Mouse (Mus musculus) CD4-positive, CD25-positive, alpha-beta regulatory T cell, adult 2 months (primary cell): ENCODE results near the gene Pde7b.

Source experiments
- DNase-seq: peaks from one replicate; pipeline ENCODE4 v3.0.0-alpha.2; 2012; ENCODE audit warnings: low read depth, low spot score

Gene Pde7b

DNA sequence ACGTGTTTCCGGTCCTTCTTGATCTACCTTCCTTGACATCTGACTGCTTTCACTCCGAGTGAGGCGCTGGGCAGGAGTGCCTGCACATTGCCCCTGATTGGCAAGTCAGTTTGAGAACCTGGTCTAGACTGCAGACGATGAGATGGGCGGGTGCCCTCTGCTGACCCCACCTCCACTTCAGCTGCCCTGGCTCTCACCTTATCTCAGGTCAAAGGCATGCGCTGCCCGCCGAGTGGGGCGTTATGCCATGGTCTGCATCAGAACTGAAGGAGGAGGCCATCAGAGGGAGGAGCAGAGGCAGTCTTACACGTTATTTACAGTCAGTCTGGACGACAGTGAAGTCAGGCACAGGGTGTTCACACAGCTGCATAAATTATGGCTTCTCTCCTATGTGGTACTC lies 293.5 kb downstream of the Pde7b start:
- no peak for DNase-seq

DNA sequence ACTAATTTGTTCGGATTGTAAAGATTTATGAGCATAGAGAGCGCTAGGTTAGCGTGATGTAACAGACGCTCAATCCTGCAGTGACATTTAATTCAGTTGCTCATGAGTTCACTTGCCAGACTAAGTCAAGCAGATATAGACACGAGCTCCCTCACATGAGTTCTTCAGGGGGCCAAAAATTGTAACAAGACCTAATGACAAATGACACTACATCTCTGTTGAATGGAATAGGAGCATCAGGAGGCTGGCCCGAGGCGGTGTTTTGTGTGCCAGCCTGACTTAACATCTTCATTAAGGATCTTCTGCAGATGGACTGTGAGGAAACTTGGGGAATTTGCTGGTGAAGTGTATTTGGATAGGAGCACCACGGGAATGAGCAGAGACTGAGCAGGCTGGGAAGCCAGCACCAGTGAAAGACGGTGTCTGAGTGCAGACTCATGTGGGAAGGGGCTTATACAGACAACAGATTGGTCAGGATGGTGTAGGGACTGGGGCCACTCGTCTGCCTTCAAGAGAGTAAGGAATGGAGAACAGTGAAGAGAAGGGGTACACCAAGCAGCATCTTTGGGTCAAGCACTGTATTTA lies 303.5 kb downstream of the Pde7b start:
- no peak for DNase-seq

GRCm38 (mm10) chr10:20420296-20420695 lies 304.6 kb downstream of the Pde7b start:
- DNase-seq = no peak

DNA sequence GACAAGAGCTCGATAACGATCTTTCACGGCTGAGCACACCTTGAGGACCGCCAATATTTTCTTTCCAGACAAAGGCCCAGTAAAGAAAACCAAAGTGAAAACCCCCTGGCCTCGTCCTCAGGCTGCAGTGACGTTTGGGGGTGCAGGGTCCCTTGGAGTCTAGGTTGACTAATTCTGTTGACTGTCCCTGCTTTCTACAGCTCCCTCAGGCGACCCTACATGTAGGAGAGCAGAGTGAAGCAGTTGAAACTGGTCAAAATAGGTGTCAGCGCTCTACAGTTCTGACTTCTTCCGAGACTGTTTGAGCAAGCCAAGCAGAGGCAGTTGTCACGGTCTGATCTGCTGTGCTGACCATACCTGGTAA lies 306.0 kb downstream of the Pde7b start:
- DNase-seq = no peak

GRCm38 (mm10) chr10:20418202-20418855 lies 306.5 kb downstream of the Pde7b start:
- DNase-seq = no peak

DNA sequence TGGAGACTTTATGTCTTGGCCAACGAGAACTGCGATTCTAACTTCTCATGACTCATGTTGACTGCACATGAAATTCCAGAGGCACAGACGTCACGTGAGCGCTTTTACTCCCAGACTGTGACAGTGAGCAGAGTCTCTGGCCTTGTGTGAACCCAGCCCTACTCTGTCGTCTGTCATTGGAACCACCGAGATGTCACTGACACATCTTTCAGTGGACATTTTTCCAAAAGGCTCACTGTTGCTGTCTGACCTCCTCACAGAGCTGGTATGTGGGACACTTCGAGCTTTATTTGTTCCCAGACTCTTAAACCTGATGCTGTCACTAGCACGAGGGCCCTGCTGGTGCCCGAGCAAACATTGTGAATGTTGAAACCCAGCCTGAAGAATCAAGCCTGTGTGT lies 315.7 kb downstream of the Pde7b start:
- DNase-seq = no peak

GRCm38 (mm10) chr10:20408336-20408735 lies 316.5 kb downstream of the Pde7b start:
- DNase-seq = no peak

GRCm38 (mm10) chr10:20405471-20405870 lies 319.4 kb downstream of the Pde7b start:
- peak; percentile 39 for DNase-seq

- DNase-seq = no peak
Measured at GRCm38 (mm10) chr10:20402941-20403340, 321.9 kb downstream of the Pde7b start.

- no peak for DNase-seq
Measured at GRCm38 (mm10) chr10:20400406-20400805, 324.5 kb downstream of the Pde7b start.

DNA sequence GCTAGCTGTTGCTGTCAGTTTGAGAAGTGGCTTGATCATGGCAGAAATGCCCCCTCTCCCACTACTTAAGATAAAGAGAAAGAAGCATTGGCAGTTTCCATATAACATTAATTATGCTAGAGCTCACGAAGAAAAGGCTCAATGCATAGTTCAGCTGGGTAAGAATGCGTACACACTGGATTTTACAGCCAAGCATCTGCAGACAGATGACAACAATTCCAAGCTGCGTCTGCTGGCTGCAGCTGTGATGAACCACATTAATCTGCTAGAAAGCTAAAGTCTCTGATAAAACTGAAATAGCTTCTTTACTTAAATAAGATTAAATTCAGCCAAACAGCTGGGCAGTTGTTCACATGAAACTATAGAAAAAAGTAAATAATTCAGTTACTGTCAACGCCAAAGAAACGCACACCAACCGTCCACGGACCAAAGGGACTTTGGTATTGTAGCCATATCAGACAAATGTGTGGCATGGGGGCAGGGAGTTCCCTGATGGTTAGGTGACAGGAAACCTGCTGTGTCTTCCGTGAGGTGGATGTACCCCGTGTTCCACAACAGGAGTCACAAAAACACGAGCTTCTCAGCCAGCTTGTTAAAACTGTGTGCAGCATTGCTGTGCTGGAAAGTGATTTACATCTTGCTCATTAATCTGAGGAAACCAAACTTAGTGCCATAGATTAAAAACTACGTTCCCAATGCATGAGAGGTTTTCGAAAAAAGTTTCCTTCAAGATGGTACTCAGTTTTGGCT lies 326.1 kb downstream of the Pde7b start:
- peak; percentile 14 for DNase-seq

DNA sequence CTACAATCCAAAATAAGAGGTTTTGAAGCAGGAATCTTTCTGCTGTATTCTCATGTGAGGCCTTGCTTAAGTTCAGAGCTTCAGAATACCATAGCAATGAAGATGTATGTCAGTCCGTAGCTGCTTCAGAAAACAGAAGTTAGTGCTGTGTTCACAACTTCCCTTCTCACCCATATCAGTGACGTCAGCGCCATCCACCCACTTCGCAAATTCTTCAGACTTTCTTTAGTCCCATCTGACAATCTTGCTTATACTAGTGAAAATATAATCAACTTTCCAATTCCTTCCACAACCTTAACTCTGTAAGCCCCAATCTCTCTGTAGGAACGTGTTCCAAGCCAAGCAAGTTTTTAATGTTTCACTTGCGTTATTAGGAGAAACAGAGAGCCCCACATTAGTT lies 326.7 kb downstream of the Pde7b start:
- DNase-seq = peak; percentile 54

GRCm38 (mm10) chr10:20395778-20396177 lies 329.1 kb downstream of the Pde7b start:
- DNase-seq = no peak

DNA sequence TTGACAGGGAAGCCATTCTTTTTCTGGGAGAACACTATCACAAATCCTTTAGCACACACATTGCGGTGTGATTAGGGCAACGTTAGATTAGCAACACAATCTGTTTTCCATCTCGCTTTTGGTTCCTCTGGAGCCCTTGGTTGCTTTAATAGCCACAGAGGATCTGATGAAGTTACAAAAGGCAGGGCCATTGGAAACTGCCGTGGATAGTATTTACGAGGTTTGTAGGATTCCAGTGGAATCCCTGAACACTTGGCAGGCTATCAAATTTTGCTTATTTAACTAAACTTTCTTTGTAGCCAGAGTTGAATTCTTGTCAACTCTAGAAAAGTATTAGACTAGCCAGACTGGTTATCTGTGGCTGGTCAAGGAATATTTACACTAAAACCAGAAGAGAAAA lies 330.1 kb downstream of the Pde7b start:
- no peak for DNase-seq

DNA sequence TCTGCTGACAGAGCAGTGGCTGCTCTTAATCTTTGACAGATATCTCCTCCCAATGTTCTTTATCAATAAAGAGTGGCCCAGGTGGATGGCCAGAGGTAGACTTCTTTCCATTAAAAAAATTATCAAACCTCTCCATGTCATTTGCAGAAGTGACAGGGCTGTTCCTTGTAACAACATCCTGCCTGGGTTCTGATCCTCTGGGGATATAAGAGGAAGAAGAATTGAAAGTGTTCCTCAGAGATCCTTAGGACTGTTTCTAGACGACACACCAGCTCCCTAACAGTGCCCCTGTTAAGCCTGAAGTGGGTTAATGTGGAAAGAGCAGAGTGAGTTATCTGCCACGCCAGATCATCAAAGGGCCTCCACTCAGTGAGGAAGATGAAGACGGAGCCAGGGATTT lies 334.3 kb downstream of the Pde7b start:
- DNase-seq = no peak

- no peak for DNase-seq
Measured at GRCm38 (mm10) chr10:20382807-20383419, 342.0 kb downstream of the Pde7b start.

DNA sequence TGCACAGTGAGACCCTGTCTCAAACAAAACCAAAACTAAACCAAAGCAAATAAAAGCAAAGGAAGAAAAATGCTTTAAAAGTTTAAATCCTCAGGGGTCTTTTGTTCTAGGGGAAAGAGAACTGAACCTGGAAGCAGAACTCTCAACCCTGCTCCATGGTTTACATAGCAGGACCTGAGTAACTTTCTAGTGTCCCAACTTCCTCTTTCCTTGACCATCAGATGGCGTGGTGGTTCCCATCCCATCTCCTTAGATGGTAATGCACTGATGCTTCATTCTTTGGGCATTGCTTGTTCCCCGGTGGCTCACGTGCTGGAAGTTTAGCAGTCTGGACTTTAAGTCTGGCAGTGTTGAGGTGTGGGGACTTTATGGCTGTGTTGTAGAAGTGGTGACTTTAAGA lies 343.5 kb downstream of the Pde7b start:
- no peak for DNase-seq

GRCm38 (mm10) chr10:20380798-20381197 lies 344.1 kb downstream of the Pde7b start:
- DNase-seq = no peak

DNA sequence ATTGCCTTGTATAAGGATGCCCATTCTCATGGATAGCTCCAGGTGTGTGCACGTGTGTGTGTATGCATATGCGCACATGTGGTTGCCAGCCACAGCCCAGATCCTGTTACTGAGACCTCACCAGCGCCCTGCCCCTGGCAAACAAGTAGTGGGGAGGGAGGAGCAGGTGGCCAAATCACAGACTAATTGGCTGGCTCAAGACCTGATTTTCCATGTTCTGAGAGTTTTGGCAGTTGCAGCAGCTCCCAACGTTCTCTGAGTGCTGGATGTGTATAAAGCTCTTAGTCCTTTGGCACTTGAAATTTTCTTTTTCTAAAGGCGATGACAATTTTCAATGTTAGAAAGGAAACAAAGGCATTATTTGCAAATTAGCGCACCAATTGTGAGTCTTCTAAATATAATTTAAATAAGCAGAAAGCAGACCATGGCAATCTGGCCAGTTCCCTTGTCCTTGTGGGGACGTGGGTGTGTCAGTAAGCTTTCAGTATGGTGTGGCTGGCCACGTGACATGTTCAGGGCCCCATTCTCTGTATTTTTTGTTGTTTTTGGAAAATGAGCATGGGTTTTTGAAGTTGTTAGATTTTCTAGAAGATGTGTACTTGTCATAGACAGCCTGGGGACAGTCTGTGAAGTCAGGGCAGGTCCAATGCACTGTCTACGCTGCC lies 345.7 kb downstream of the Pde7b start:
- no peak for DNase-seq

DNA sequence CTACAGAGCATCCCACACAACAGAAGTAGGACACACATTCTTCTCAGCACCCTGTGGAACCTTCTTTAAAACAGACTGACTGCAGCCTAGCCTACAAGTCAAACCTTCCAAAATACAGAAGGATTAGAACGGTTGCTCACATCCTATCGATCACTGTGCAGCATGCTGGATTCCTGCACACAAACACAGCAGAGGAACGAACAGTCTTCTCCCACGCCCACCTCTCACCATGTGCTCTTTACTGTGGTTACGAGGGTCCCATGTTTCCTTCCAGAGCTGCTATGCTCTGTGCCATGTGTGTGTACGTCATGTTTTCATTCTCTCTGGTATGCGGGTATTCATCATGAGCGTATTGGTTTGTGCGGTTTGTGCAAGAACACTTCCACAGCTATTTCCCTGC lies 347.3 kb downstream of the Pde7b start:
- no peak for DNase-seq

DNA sequence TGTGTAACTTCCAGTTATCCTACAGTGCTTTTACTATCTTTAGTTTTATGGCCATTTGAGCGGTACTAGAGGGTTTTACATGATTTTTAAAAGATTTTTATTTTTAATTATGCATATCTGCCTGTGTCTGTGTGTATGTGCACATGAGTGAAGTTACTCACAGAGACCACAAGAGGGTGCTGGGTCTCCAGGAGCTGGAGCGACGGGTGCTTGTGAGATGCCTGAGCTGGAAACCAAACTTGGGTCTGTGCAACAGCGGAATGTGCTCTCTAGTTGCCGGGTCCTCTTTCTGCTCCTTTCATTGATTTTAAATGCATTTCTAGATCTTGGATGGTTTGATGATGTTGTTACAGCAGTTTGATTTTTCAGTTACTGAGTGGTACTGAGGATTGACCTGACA lies 352.8 kb downstream of the Pde7b start:
- no peak for DNase-seq

GRCm38 (mm10) chr10:20362450-20363118 lies 362.3 kb downstream of the Pde7b start:
- DNase-seq = no peak
